Mouse (Mus musculus) layer of hippocampus, postnatal 10 days (tissue): ENCODE measurements at regions not wholly inside any gene's neighbourhood (a gene's known extent, or its start where the extent isn't known, plus 50 kb on each side); places are given as distances from the start of the nearest gene placed in this dataset.

Experiments
- DNase-seq, 2 experiments: peaks; one replicate each; pipeline ENCODE4 v3.0.0; 2021; ENCODE audit warnings: low spot score in 2 of 2

- DNase-seq, result no peak
Measured at GRCm38 (mm10) chr5:27963765-27964164, 107.4 kb upstream of the Insig1 start.

GRCm38 (mm10) chr5:27995186-27995585 lies 76.0 kb upstream of the Insig1 start:
- peak; percentile 82 to 84 for DNase-seq

GRCm38 (mm10) chr5:27997751-27998150 lies 73.4 kb upstream of the Insig1 start:
- DNase-seq, result no peak

GRCm38 (mm10) chr5:28002922-28003321 lies 68.2 kb upstream of the Insig1 start:
- DNase-seq, result no peak

GRCm38 (mm10) chr5:28003756-28004486 lies 67.2 kb upstream of the Insig1 start:
- DNase-seq, result no peak

- DNase-seq, result no peak
Measured at GRCm38 (mm10) chr5:28004487-28004827, 66.7 kb upstream of the Insig1 start.

GRCm38 (mm10) chr5:28009386-28009785 lies 61.8 kb upstream of the Insig1 start:
- DNase-seq, result no peak

GRCm38 (mm10) chr5:28009871-28010270 lies 61.3 kb upstream of the Insig1 start:
- no peak for DNase-seq

- no peak for DNase-seq
Measured at GRCm38 (mm10) chr5:28010529-28010928, 60.6 kb upstream of the Insig1 start.

- DNase-seq, result no peak
Measured at GRCm38 (mm10) chr5:28012496-28012895, 58.7 kb upstream of the Insig1 start.

- no peak for DNase-seq
Measured at GRCm38 (mm10) chr5:28013619-28014273, 57.4 kb upstream of the Insig1 start.

GRCm38 (mm10) chr5:28019864-28020263 lies 51.3 kb upstream of the Insig1 start:
- no peak for DNase-seq
